Mouse (Mus musculus) thymus, adult 2 months (tissue): ENCODE measurements at regions not wholly inside any gene's neighbourhood (a gene's known extent, or its start where the extent isn't known, plus 50 kb on each side); places are given as distances from the start of the nearest gene placed in this dataset.

Experiments
- DNase-seq: peaks from one replicate; pipeline ENCODE4 v3.0.0; 2021
- H3K27ac ChIP-seq: fragments of 200-500 bp; 2 replicates; pipeline ENCODE4 v1.5.1; 2012; ENCODE audit warnings: low read length, control low read depth; ENCODE audit not compliant: control insufficient read depth, insufficient read depth
- H3K27me3 ChIP-seq: fragments of 200-500 bp; 2 replicates; pipeline ENCODE4 v1.6.1; 2012; ENCODE audit warnings: mild to moderate bottlenecking, low read length, moderate library complexity, mixed read lengths; ENCODE audit not compliant: control insufficient read depth, insufficient read depth
- H3K36me3 ChIP-seq: fragments of 200-500 bp; 2 replicates; pipeline ENCODE4 v1.6.1; 2012; ENCODE audit warnings: mild to moderate bottlenecking, low read length, moderate library complexity; ENCODE audit not compliant: control insufficient read depth, insufficient read depth
- H3K4me1 ChIP-seq: fragments of 200-500 bp; replicated peaks from 2 replicates; pipeline ENCODE4 v1.6.1; 2012; ENCODE audit warnings: low read length; ENCODE audit not compliant: control insufficient read depth, insufficient read depth
- H3K4me3 ChIP-seq: fragments of 200-500 bp; 2 replicates; pipeline ENCODE4 v1.5.1; 2012; ENCODE audit warnings: mild to moderate bottlenecking, low read length, control low read depth, moderate library complexity; ENCODE audit not compliant: control insufficient read depth, insufficient read depth
- CTCF ChIP-seq: fragments of 200-500 bp; IDR thresholded peaks from 2 replicates; pipeline ENCODE4 v1.5.1; 2012; ENCODE audit warnings: mild to moderate bottlenecking, control low read depth, low read length, moderate library complexity, borderline replicate concordance; ENCODE audit not compliant: control insufficient read depth, poor library complexity, insufficient read depth; ENCODE audit errors: extremely low read depth
- POLR2A ChIP-seq: fragments of 200-500 bp; IDR thresholded peaks from 2 replicates; pipeline ENCODE4 v1.6.1; 2012; ENCODE audit warnings: mild to moderate bottlenecking, low read length, control low read depth, moderate library complexity; ENCODE audit not compliant: control insufficient read depth, poor library complexity, insufficient read depth; ENCODE audit errors: extremely low read depth
- WGBS: fragments of 180-500 bp; shearing (Covaris S2); methylation state at CpG from one replicate; pipeline ENCODE4 v1.1.7; 2018; 5-methylcytosine and 5-hydroxymethylcytosine counted together

DNA sequence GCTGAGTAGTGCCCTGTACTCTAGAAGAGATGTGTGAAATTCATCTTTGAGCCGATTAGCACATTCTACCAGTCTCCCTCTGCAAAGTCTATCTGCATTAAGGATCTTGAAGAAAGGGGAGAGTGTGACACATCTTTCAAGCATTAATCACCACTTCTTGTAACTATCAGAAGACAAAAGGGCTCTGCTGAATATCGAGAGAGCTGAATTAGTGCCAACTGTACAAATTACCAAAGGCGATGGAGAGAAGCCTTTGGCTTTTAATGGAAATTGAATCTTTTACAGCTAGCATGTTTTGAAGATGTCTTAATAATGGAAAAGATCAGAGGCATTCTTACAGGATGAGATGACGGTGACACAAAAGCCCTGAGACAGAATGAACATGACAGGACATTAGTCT lies 97.2 kb upstream of the Pam start:
- no peak overlapping the region for H3K4me3 ChIP-seq
- no peaks in the 10 kb centered on the region for H3K36me3 ChIP-seq
- no peak for DNase-seq
- H3K4me1 ChIP-seq = no peaks in the 10 kb centered on the region
- no peak overlapping the region for H3K27ac ChIP-seq
- WGBS = 90% methylated on average over 4 of the region's 4 CpGs
- no peak for TF ChIP-seq CTCF
- TF ChIP-seq POLR2A = no peak
- H3K27me3 ChIP-seq = no peaks in the 10 kb centered on the region

DNA sequence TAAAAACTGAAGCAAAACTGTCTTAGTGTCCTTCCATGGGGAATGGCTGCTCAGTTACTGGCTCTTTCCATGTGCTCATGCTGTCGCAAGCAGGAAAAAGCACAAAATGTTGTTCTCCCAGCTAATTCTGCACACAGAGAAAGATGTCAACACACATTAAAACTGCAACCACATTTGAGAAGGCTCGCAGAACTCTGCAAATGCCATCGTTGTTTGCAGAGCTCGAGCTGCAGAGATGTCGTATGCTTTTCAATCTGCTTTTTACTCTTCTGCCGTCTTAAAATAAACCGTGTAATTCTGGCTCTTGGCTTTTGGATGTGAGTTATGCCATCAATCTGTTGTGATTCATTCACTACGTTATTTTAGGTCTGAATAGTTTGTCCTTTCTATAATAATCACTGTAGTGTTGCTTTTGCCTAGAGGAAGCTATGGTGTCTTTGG lies 96.6 kb upstream of the Pam start:
- Histone ChIP-seq H3K4me3 (no peak overlapping the region), H3K27ac (no peak overlapping the region), H3K36me3 (no peaks in the 10 kb centered on the region), H3K4me1 (no peaks in the 10 kb centered on the region), H3K27me3 (no peaks in the 10 kb centered on the region)
- TF ChIP-seq CTCF (no peak), POLR2A (no peak)
- no peak for DNase-seq
- 90% methylated on average over 8 of the region's 8 CpGs for WGBS

DNA sequence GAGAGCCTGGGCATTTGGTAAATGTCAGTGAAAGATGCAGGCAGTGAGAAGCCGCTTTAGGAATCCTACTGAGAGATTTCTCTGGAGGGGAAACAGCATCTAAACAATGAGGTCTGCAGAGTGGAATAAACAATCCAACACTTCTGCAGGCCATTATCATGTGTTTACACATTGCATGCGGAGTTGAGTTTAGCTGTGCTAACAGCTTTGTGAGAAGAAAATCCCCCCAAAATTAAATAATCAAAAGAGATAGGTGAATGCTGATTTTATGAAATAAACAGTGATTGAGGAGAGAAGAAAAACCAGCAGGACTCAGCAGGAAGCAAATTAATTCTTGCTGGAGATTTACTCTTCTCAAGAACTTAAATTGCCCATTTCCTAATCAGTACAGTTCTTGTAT lies 95.9 kb upstream of the Pam start:
- no peaks in the 10 kb centered on the region for H3K27me3 ChIP-seq

DNA sequence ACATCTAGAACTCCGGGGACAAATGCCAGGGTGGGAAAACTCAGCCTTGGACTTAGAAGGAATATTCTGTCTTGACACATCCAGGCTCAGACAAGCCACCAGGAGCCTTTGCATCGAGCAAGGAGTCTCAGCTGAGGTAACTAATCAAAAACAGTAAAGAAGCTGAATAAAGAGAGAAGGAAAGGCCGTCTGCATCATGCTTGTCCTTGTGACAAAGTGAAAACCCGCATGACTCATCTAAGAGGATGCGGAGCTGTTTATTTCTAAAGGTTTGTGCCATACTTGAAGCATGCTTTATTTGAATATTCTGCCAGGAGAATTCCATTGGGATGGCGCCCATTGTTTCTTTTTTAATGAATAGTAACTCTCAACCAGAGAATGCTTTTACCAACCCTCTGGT lies 95.3 kb upstream of the Pam start:
- 77% methylated on average over 6 of the region's 6 CpGs for WGBS
- Histone ChIP-seq H3K4me1 (no peaks in the 10 kb centered on the region), H3K36me3 (no peaks in the 10 kb centered on the region), H3K27me3 (no peaks in the 10 kb centered on the region), H3K27ac (no peak overlapping the region), H3K4me3 (no peak overlapping the region)
- no peak for DNase-seq
- no peak for TF ChIP-seq CTCF
- TF ChIP-seq POLR2A = no peak

More for the DNA sequence above, 95.9 kb upstream of the Pam start:
- WGBS = 82% methylated on average over 2 of the region's 2 CpGs
- TF ChIP-seq CTCF (no peak), POLR2A (no peak)
- DNase-seq = no peak
- H3K36me3 ChIP-seq = no peaks in the 10 kb centered on the region
- H3K4me1 ChIP-seq = no peaks in the 10 kb centered on the region
- H3K27ac ChIP-seq = no peak overlapping the region
- H3K4me3 ChIP-seq = no peak overlapping the region

DNA sequence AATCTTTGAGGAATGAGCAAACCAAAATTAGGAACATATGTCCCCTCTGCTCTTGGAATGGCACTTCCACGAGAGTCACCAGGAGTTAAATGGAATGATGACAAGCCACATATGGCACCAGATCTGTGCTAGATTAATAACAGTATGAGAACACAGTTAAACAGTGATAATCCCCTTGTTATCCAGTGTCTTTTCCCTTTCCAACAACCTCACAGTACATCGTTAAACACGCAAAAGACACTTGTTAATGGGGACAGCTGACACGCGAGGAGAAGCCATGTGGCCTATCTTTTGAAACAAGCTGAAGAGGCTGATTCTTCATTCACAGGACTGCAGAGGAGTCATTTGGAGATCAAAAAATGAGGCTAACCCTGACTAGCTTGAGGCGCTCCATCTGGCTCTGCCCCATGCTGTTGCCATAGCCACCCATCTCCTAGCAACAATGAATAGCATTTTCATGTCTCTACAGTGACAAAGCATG lies 94.6 kb upstream of the Pam start:
- H3K4me3 ChIP-seq = no peak overlapping the region
- no peak for DNase-seq
- 89% methylated on average over 6 of the region's 6 CpGs for WGBS
- no peaks in the 10 kb centered on the region for H3K27me3 ChIP-seq
- no peaks in the 10 kb centered on the region for H3K36me3 ChIP-seq
- no peaks in the 10 kb centered on the region for H3K4me1 ChIP-seq
- no peak overlapping the region for H3K27ac ChIP-seq
- TF ChIP-seq CTCF (no peak), POLR2A (no peak)

DNA sequence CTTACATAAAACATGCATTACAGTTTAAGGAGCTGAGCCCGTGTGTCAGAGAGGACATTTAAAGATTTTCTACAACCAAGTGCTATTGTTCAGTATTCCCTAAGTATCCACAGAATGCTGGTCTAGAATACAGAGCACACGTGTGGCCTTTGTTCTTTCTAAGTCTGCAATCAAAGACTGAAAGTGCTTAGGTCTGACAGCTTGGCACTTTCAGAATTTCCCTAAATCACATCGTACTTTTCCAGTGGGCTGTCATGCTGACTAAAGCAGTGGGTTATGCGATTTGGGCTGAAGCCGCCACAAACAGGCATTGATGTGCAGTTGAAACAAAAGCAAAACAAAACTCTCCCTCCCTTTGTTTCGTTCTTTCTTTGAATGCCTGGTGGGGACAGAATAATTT lies 84.9 kb upstream of the Pam start:
- Histone ChIP-seq H3K4me3 (no peak overlapping the region), H3K4me1 (no peaks in the 10 kb centered on the region), H3K36me3 (no peaks in the 10 kb centered on the region), H3K27me3 (no peaks in the 10 kb centered on the region), H3K27ac (no peak overlapping the region)
- 57% methylated on average over 6 of the region's 6 CpGs for WGBS
- TF ChIP-seq CTCF (no peak), POLR2A (no peak)
- no peak for DNase-seq

DNA sequence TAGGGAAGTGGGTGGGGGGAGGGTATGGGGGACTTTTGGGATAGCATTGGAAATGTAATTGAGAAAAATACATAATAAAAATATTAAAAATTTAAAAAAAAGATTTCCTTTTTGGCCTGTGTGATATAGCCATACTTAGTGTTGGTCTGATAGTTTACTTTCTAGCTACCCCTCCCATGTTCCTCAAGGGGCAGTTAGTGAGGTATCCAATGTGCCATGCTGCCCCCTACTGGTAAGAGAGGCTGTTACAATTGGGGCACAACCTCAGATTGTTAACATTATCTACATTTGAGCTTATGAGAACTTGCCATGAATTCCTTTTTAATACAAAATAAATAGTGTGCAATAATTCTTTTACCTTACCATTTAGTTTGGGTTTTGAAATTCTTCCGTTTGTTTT lies 83.6 kb upstream of the Pam start:
- 55% methylated on average over 1 of the region's 1 CpGs for WGBS

More for the DNA sequence above, 83.6 kb upstream of the Pam start:
- Histone ChIP-seq H3K27ac (no peak overlapping the region), H3K36me3 (no peaks in the 10 kb centered on the region), H3K4me1 (no peaks in the 10 kb centered on the region), H3K4me3 (no peak overlapping the region), H3K27me3 (no peaks in the 10 kb centered on the region)
- TF ChIP-seq POLR2A (no peak), CTCF (no peak)
- peak; percentile 55 for DNase-seq
